Mouse (Mus musculus) layer of hippocampus, adult 18-20 months (tissue): ENCODE measurements around the gene Shtn1. TPM values are rescaled to one million over a fixed set of nuclear protein-coding genes. Genes with fewer than 3 reads are reported as not detected.

Experiments used
- DNase-seq, 2 experiments: peaks; one replicate each; pipeline ENCODE4 v3.0.0; 2022; ENCODE audit warnings: low spot score in 2 of 2
- long read RNA-seq: library from polyadenylated mRNA; stranded (forward); transcript quantifications from one replicate; pipeline ENCODE4 v2.0.0, GENCODE M21; 2021
- total RNA-seq, 2 experiments: library from RNA; stranded (reverse); gene quantifications; 2 replicates each; pipeline ENCODE4 v1.2.3; 2021

The Shtn1 gene
- total RNA-seq = 10 to 100 TPM; 20.2 to 22.9 TPM
- long read RNA-seq, transcript Shtn1-202 (15 exons, 3,769 nt) = major isoform, 7 of 12 reads
- long read RNA-seq, partial matches to known transcripts = 1 of 12 reads
- long read RNA-seq, other reads (novel, unspliced or antisense) = 3 of 12 reads

DNA sequence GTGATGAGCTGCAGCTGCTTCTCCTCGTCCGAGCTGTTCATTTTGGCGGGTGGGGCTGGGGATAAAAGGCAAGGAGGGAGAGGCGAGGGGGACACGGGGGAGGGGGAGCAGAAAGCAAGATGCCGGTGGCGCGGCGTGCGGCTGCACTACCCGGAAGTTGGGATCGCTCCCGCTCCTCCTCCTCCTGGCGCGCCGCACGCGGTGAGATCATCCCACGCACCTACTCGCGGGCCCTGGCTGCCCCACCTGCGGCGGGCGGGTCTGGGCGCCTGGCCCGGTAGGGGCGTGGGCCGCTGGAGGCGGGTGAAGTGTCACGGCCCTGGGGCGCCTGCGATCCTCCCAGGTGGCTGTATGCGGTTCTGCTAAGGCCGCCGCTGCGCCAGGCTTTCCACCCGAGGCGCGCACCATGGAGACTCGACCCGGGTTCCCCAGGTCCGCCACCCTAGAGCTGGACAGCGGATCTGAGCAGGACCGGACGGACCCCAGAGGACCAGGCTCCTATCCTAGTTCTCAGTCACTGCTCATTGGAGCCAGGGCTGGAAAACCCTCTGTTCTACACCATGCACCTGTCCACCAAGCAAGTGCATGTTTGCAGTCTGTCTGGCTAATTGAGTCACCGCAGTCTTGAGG is at the start of gene Shtn1:
Shtn1 (minus strand) TSS at position 629 of the 630 bp plus-strand sequence.
- peak; percentile 58 to 78 for DNase-seq

- no peak for DNase-seq
Measured at GRCm38 (mm10) chr19:59114152-59114551, 38.3 kb upstream of the Shtn1 start.

DNA sequence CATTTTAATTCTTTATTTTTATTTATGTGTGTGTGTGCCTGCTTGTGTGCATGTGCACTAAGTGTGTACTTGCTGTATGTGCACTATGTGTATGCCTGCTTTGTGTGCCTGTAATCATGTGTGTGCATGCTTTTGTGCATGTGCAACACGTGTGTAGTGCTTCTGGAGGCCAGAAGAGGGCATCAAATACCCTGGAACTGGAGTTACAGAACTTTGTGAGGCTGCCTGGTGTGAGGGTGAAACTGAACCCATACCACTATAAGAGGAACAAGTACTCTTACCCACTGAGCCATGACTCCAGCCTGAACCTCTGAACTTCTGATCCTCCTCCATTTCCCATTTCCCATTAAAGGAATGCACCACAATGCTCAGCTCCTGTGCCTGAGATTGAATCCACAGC is 34.0 kb upstream of the Shtn1 start:
- DNase-seq = no peak

DNA sequence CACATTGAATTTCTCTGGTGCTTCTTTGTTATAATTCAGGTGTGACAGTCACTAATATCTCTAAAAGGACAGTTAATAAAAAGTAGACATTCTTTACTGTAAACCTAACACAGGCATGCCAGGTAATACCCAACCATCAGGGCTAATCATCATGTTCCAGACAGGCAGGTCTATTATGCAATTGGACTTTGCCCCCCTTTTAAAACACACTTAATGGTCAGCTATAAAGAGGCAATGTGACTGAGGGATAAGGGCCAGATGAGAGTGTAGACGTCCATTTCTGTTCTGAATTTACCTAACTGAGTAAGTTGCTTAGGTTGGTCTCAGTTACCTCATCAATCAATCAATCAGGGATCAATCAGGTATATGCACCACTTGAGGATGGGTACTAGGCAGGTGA is 22.4 kb upstream of the Shtn1 start:
- no peak for DNase-seq

DNA sequence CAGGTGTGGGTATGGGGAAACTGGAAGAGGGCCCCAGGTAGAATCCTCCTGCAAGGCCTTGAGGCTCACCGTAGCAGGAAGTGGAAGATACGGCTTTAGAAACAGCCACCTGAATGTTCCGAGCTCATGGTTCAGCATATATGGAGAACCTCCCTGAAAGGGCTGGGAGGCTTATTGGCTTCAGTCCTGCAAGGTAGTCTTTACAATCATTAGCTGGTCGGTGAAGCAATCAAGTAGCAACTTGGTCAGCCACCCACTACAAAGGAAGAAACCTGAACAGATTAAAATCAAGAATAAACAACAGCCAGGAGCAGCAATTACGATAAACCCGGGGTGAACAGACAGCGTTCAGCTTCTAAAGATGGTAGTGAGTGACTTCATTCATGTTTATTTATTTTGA is 16.4 kb upstream of the Shtn1 start:
- no peak for DNase-seq

- no peak for DNase-seq
Measured at GRCm38 (mm10) chr19:59090337-59090736, 14.4 kb upstream of the Shtn1 start.

DNA sequence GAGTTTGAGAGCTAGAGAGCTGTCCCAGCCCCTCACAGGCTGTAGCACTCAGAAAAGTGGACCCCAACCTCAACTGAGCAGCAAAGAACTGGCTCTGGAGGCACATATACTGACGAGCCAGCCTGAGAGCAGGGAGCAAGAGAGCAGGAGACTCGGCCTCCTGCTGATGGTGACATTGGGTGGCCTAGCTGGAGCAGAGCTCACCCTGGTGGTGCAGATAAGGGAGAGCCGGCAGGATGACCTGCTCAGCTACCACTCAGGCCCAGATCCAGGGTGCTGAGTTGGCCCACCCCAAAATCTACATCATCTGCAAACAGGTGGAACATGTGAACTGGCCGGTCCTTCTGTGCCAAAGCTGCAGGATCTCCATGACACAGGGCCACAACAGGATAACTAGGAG is 8.4 kb upstream of the Shtn1 start:
- no peak for DNase-seq

DNA sequence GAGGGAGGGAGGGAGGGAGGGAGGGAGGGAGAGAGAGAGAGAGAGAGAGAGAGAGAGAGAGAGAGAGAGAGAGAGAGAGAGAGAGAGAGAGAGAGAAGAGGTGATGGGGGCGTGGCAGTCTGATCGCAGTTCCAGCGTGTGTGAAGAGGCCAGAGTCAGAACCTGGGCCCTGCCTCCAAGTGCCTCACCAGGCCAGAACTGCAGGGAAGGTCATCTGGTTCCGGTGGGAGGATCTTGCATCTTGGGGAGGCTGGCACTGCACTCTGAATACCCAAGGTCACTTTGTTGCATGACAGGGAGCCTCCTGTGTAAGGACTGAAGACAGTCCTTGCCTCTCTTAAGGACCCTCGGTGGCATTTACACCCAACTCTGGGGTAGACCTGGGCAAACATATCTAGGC is 231 bp upstream of the Shtn1 start:
- no peak for DNase-seq

DNA sequence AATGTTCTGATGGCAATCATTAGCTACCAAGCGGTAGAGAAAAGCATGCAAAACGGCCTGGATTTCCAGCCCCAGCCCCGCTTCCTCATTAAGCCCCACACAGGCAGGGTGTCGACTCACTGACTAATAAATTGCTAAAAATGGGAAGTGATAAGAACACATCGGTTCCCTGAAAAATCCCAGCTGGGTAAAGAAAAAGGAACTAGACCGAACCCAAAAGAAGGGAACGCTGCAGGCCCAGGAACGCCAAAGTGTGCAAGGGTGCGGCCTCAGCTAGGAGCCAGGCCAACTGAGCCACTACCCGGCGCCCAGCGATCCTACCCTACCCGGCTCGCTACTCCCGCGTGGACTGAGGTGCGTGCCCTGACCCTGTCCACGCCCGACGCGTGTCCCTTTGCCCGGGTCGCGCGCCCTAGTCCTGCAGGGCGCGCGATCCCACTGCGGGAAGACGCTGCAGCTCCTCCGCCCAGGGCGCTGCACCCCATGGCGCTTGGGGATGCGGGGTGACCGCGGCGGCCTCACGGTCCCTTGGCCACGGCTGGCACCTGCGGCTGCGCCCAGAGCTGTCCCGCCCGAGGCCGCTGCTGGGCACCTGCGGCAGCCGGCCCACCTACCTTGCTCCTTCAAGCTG is 944 bp downstream of the Shtn1 start:
- peak in 1 of 2 experiments; percentile 46 for DNase-seq

DNA sequence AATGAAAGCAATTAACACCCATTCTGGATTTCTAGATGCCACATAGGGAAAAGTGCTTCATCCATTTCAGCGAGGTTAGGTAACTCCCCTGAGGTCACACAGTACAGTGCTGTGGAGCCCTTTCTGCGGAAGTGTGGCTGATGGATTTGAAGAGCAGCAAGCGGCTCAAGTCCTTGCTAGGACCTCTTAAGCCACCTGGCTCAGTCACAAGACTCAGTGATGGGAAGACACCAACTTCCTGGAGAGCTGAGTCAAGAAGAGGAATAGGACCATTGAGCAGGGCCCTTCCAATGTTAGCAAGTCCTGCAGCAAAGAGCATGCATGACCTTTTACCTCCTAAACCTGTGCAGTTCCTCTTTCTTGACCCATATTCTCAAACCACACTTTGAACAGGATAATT is 1.5 kb downstream of the Shtn1 start:
- DNase-seq = no peak

GRCm38 (mm10) chr19:59073006-59073405 is 2.9 kb downstream of the Shtn1 start:
- no peak for DNase-seq

DNA sequence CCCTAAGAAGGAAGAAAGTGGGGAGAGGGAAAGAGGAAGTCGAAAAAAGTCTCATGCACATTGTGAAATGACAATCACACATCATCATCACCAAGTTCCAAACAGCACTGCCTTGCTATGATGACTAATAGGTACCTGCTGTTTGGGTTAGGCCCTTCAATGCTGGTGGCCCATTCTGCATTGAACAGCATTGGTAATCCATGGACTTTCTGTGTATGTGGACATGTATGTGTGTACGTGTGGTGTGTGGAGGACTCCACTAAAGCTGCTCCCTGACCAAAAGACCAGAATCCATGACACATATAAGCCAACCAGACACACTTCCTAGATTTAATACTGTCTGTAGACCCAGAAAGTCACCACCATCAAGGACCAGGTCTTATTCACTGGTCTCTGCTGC is 3.9 kb downstream of the Shtn1 start:
- DNase-seq = no peak

DNA sequence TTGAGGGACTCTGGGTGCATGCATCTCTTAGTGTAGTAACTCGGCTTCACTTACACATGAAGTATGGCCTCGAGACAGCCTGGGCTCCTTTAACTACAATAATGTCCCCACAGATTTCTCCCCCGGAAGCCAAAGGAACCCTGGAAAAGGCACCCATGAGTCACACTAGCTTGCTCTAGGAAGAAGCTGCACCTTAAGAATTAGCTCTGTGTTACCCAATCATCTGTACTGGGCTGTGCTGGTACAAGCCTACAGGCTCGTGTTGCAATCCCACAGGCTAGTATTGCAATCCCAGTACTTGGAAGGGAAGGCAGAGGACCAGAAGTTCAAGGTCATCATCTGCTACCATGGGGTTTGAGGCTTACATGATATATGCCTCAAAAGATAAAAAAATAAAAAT is 4.5 kb downstream of the Shtn1 start:
- no peak for DNase-seq

GRCm38 (mm10) chr19:59067652-59068051 is 8.2 kb downstream of the Shtn1 start:
- DNase-seq = no peak

DNA sequence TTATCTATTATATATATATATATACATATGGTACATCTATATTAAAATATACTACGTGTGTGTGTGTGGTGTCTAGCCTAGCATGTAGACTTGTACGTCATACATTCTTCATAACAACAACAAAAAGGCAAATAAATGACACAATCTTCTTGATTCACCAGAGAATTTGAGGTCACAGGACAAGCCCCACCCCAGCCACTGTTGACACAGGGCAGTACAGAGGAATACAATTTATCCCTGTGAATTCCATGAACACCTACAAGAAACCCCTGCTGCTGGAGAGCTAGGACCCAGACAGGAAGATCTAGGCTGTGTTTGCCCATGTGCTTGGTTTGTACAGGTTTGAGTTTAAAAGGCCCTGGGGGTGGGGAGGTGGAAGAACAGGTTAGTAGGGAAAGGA is 9.2 kb downstream of the Shtn1 start:
- no peak for DNase-seq

GRCm38 (mm10) chr19:59066115-59066514 is 9.8 kb downstream of the Shtn1 start:
- no peak for DNase-seq

DNA sequence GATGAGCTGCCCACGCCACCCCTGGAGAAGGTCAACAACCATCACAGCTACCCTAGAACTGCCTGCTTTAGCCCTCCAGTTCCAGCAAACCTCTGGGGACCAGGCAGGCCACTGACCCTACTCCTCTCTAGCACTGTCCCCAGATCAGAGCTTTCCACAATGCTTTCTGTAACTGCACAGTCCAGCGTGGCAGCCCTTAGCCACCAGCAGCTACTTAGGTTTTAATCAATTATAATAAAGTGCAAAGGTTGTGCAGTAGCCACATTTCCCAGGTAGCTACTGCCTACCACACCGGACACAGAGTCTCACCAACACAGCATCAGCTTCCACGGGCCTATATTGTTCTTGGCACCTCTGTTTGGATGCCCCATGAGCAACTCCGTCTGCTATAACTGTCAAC is 11.3 kb downstream of the Shtn1 start:
- DNase-seq = no peak

- DNase-seq = no peak
Measured at GRCm38 (mm10) chr19:59063568-59063967, 12.3 kb downstream of the Shtn1 start.

DNA sequence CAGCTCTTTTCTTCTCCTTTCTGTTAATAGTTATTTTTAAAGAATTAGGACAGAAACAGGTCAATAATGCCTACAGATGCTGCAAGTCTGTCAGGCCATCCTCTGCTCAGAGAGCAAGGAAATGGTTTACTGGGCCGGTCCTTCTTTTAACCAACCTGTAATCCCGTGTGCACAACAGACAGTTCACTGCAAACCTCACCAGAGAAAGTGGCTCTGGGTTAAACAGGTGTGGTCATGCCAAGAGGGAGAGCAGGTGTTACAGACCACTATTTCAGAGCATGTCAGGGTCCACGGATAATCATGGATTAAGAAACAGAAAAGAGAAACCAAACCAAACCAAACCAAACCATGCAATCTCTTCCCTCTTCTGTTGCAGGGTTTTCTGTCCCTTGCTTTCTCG is 17.8 kb downstream of the Shtn1 start:
- no peak for DNase-seq

- DNase-seq = no peak
Measured at GRCm38 (mm10) chr19:59057366-59057765, 18.5 kb downstream of the Shtn1 start.

- DNase-seq = no peak
Measured at GRCm38 (mm10) chr19:59054632-59054951, 21.3 kb downstream of the Shtn1 start.

- no peak for DNase-seq
Measured at GRCm38 (mm10) chr19:59053931-59054631, 21.8 kb downstream of the Shtn1 start.
